Mouse (Mus musculus) fat pad, adult 2 months (tissue): ENCODE results near the gene Rasgrp4.
"Not testable (repeated sequence)": the region's sequence is repeated elsewhere in the genome, so short reads cannot be mapped to it uniquely, and the experiment has no call there.

Experiments used
- DNase-seq: peaks from one replicate; pipeline ENCODE4 v3.0.0-alpha.2; 2011; ENCODE audit warnings: low read depth, low spot score; ENCODE audit errors: extremely low read depth

Rasgrp4 gene

DNA sequence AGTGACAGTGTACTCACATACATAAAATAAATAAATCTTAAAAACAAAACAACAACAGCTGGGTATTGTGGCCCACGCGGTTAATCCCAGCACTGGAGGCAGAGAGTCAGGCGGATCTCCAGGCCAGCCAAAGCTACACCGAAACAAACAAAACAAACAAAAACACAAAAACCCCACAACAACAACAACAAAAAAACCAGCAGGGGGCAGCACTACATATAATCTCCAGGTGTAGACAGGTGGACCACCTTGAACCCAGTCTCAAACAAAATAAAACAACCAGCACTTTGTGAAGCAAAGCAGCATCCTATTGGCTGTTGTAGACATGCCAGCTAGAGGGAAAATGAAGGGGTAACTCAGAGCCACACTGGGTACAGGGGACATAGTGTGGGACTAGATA lies 43.5 kb downstream of the Rasgrp4 start:
- no peak for DNase-seq

DNA sequence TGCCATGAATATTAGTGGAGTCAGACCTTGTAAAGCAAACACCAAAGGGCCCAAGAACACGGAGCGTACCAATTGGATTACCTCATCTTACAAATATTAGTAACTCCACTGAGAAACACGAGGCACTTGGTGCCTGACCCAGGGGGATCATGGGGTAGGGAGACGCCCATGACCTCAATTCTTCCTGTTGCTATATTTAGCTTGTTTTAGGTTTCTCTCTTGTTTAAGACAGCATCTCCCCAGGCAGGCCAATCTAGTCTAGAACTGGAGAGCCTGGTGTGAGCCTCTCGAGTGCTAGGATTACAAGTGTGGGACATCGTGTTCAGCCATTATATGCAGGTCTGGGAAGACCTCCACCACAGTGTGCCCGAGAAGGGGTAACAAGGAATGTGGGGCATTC lies 44.7 kb downstream of the Rasgrp4 start:
- no peak for DNase-seq

DNA sequence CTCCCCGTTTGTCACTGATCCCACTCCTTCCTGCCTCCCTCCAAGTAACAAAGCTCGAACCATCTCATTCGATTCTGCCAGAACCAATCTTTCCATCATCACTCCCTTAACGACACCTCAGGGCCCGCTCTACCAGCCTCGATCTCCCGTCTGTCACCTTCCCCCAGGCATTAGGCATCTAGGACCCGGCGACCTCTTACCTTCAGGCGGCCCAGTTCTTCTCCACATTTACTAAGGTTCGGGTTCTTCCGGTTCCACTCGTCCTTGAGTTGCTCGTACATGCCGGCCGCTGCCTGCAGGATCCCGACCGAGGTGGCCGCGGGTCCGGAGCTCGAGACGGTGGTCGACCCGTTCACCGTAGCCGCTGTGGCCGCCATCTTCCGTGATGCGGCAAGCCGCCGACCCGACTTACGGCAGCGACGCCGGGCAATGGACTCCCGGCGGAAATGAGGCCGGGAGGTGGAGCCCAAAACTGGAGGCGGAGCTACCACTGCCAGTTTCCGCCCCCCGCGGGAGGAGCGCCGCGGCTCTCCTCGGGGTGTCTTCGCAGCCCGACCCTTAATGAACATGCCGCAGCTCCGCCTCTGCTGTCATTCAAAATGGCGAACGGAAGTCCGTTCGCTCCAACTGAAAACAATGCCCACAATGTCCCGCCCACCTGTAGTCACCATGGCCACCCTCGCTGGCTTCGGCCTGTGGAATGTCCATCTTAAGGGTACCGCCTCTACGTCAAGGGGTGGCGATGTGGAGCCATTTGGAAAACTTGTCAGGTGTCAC lies 45.6 kb downstream of the Rasgrp4 start, which contains the start of gene Psmd8:
TSS of gene Psmd8 (minus strand) at position 625 of the 777 bp plus-strand sequence.
- peak; percentile 82 for DNase-seq

DNA sequence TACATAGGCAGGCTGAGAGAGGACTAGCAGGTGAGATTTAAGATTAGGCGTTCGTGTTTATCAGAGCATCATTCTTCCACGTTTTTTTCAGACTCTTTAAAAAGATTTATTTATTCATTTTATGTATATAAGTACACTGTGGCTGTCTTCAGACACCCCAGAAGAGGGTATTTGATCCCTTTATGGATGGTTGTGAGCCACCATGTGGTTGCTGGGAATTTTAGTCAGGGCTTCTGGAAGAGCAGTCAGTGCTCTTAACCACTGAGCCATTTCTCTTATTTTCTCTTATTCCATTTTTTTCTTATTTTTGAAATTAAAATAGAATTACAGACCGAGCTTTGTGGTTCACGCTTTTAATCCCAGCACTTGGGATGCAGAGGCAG lies 46.2 kb downstream of the Rasgrp4 start:
- DNase-seq = no peak

DNA sequence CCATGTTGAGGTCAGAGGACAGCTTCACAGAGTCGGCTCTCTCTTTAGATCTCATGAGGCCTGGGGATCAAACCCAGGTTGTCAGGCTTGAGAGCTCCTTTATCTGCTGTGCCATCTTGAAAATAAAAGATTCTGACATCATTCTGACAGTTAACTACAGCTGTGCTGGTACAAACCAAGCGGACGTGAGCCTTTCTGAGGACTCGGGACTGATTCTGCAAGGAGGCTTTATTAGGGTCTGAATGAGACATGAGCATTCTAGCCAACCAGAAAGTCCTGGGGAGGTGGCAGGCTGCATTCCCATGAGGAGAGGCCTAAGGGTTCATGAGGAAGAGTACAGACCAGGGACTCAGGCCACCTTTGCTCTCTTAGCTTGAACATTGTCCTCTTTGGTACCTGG lies 46.7 kb downstream of the Rasgrp4 start:
- not testable (repeated sequence) for DNase-seq

DNA sequence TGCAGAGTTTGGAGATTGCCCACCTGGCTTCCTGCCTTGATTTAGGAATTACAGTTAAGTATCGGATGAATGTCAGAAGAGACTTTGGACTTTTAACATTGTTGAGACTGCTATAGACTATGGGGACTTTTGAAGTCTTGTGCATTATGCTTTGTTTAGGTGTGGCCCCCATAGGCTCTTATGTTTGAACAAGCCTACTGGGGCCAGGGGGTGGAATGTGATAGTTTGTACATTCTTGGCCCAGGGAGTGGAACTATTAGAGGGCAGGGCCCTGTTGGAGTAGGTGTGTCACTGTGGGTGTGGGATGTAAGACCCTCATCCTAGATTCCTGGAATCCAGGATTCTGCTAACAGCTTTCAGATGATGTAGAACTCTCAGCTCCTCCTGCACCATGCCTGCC lies 59.6 kb downstream of the Rasgrp4 start:
- not testable (repeated sequence) for DNase-seq

DNA sequence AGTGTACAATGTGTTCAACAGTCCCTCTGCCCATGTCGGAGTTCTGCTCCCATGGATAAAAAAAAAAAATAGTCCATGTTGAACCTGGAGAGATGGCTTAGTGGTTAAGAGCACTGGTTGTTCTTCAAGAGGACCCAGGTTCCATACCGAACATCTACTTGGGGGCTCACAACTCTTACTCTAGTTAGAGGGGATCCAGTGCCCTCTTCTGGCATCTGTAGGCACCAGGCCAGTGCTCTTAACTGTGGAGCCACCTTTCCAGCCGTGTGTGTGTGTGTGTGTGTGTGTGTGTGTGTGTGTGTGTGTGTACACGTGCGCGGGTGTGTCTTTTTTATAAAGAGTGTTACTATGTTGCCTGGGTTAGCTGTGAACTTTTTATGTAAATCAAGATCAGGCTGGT lies 67.9 kb downstream of the Rasgrp4 start:
- DNase-seq = no peak
